ENCODE assay signal across 31 mouse cellular contexts in genomic region chr4:128265341-128265740, GRCm38 (mm10). TPM values are rescaled to one million over a fixed set of nuclear protein-coding genes. Genes with fewer than 3 reads are reported as not detected.
"Had no signal": no experiment of that assay in that cellular context is flagged by ENCODE, and none has a peak within 500 bp of the region (broad histone marks: within the 10 kb centered on the region; RNA-seq: fewer than 3 reads in every experiment).

No protein-coding gene starts in this region.

- H3K9ac ChIP-seq: intestine, embryonic 15.5 days; liver, embryonic 13.5 days; midbrain, embryonic 13.5 days; neural tube, embryonic 13.5 days had no signal

- H3K27me3 ChIP-seq: intestine, embryonic 15.5 days; liver, embryonic 13.5 days; midbrain, embryonic 13.5 days; neural tube, embryonic 13.5 days had no signal

- DNase-seq: kidney, adult 11 months; kidney, adult 8-10 months; kidney, postnatal 25 days; layer of hippocampus, adult 9-11 months; liver, embryonic 13.5 days; retina, postnatal 1 day; right cerebral cortex, postnatal 25 days; spleen, adult 18-20 months; thymus, adult 2 months; thymus, postnatal 14 days; thymus, postnatal 4 days had no signal

- H3K4me3 ChIP-seq: intestine, embryonic 15.5 days; layer of hippocampus, adult 2 months; left cerebral cortex, adult 2 months; liver, embryonic 13.5 days; midbrain, embryonic 10.5 days; midbrain, embryonic 13.5 days; myocyte; neural tube, embryonic 13.5 days had no signal

- H3K36me3 ChIP-seq: intestine, embryonic 15.5 days; liver, embryonic 13.5 days; midbrain, embryonic 10.5 days; midbrain, embryonic 13.5 days; neural tube, embryonic 13.5 days had no signal

- H3K4me2 ChIP-seq: intestine, embryonic 15.5 days; liver, embryonic 13.5 days; midbrain, embryonic 13.5 days; neural tube, embryonic 13.5 days had no signal

- H3K9me3 ChIP-seq: intestine, embryonic 15.5 days; midbrain, embryonic 10.5 days; midbrain, embryonic 13.5 days; neural tube, embryonic 13.5 days had no signal

- ATAC-seq: intestine, embryonic 15.5 days; midbrain, embryonic 13.5 days; midbrain, embryonic 16.5 days had no signal

- H3K27ac ChIP-seq: intestine, embryonic 15.5 days; layer of hippocampus, adult 2 months; left cerebral cortex, adult 2 months; liver, embryonic 13.5 days; midbrain, embryonic 10.5 days; midbrain, embryonic 13.5 days; neural tube, embryonic 13.5 days; stomach, postnatal 0 days had no signal

- H3K4me1 ChIP-seq: liver, embryonic 13.5 days; midbrain, embryonic 10.5 days had no signal

RNA-seq across cellular contexts. Expression of gene Hmgb4, which starts 4.6 kb away (rescaled TPM):
- total RNA-seq: layer of hippocampus, adult 2 months; layer of hippocampus, postnatal 25 days; left cerebral cortex, postnatal 36 days; liver, adult 2 months; megakaryocyte progenitor cell, adult 5-6 weeks; neutrophil, adult 5-6 weeks had no signal
- polyA plus RNA-seq: intestine, embryonic 15.5 days; kidney, embryonic 16.5 days; large intestine, adult 2 months; limb, embryonic 11.5 days; limb, embryonic 14.5 days; liver, adult 2 months; liver, embryonic 13.5 days; liver, embryonic 16.5 days; midbrain, embryonic 10.5 days; myocyte; neural tube, embryonic 13.5 days; stomach, embryonic 14.5 days; stomach, postnatal 0 days; thymus, adult 2 months had no signal
